Mouse (Mus musculus) forebrain, embryonic 11.5 days (tissue): Measurements from ENCODE around the gene Parvg. TPM values are rescaled to one million over a fixed set of nuclear protein-coding genes. Genes with fewer than 3 reads are reported as not detected.

ENCODE experiments used
- ATAC-seq: fragments of 200-750 bp; cut with Nextera tagmentation; replicated peaks from 2 replicates; pipeline ENCODE4 v1.8.0; 2017; ENCODE audit warnings: moderate TSS enrichment; ENCODE audit not compliant: low FRiP score
- DNase-seq: peaks from one replicate; pipeline ENCODE4 v3.0.0-alpha.2; 2017; ENCODE audit warnings: low spot score
- H3K27ac ChIP-seq: fragments of 300-500 bp; sonication (generic); 2 replicates; pipeline ENCODE4 v1.5.1; 2014; ENCODE audit warnings: low read depth, low read length
- H3K27me3 ChIP-seq: fragments of 300-500 bp; sonication (generic); 2 replicates; pipeline ENCODE4 v1.6.1; 2014; ENCODE audit warnings: mild to moderate bottlenecking, low read length, mixed read lengths; ENCODE audit not compliant: control insufficient read depth, insufficient read depth
- H3K36me3 ChIP-seq: fragments of 300-500 bp; sonication (generic); 2 replicates; pipeline ENCODE4 v1.6.1; 2014; ENCODE audit warnings: mild to moderate bottlenecking, low read length, moderate library complexity, mixed read lengths; ENCODE audit not compliant: control insufficient read depth, insufficient read depth
- H3K4me1 ChIP-seq: fragments of 300-500 bp; sonication (generic); replicated peaks from 2 replicates; pipeline ENCODE4 v1.6.1; 2014; ENCODE audit warnings: low read length, mixed read lengths; ENCODE audit not compliant: control insufficient read depth, insufficient read depth
- H3K4me2 ChIP-seq: fragments of 300-500 bp; sonication (generic); 2 replicates; pipeline ENCODE4 v1.6.1; 2014; ENCODE audit warnings: low read depth, mild to moderate bottlenecking, low read length, moderate library complexity, mixed read lengths; ENCODE audit not compliant: severe bottlenecking
- H3K4me3 ChIP-seq: fragments of 300-500 bp; sonication (generic); 2 replicates; pipeline ENCODE4 v1.5.1; 2014; ENCODE audit warnings: low read depth, low read length
- H3K9ac ChIP-seq: fragments of 300-500 bp; sonication (generic); 2 replicates; pipeline ENCODE4 v1.6.1; 2014; ENCODE audit warnings: low read length
- H3K9me3 ChIP-seq: fragments of 300-500 bp; sonication (generic); 2 replicates; pipeline ENCODE4 v1.6.1; 2016; ENCODE audit warnings: low read length, mixed read lengths; ENCODE audit not compliant: control insufficient read depth
- WGBS: fragments of 180-500 bp; shearing (Covaris S2); extraction: QIAGEN DNeasy Blood & Tissue Kit; methylation state at CpG from one replicate; pipeline ENCODE4 v1.1.7; 2014; 5-methylcytosine and 5-hydroxymethylcytosine counted together
- polyA plus RNA-seq: library from polyadenylated mRNA; unstranded; fragments of >200 nt; fragmentation: Nextera tagmentation; extraction: Ambion mirVana; gene quantifications from 2 replicates; pipeline ENCODE4 v1.2.1, GENCODE M21; 2014

Parvg gene
- polyA plus RNA-seq, 1 experiment from 2014 or later, result 0.35 TPM

- Histone ChIP-seq H3K4me3 (no peak overlapping the region), H3K36me3 (no peaks in the 10 kb centered on the region), H3K9ac (no peak overlapping the region), H3K4me2 (no peak overlapping the region), H3K4me1 (0 out of 2 replicates have a peak, but pooled peaks cover 1% of the 10 kb centered on the region), H3K9me3 (no peaks in the 10 kb centered on the region; the same call in 1 of the 2 replicates), H3K27me3 (no peaks in the 10 kb centered on the region), H3K27ac (no peak overlapping the region)
- DNase-seq (no peak), ATAC-seq (no peak)
- 80% methylated on average over 21 of the region's 21 CpGs for WGBS
These were observed 28.4 kb downstream of the Parvg start for GRCm38 (mm10) chr15:84351915-84352844.

- no peak overlapping the region for H3K4me3 ChIP-seq
- no peaks in the 10 kb centered on the region for H3K36me3 ChIP-seq
- H3K4me2 ChIP-seq, result no peak overlapping the region
- no peaks in the 10 kb centered on the region for H3K27me3 ChIP-seq
- ATAC-seq (no peak), DNase-seq (no peak)
- 0 out of 2 replicates have a peak, but pooled peaks cover 5% of the 10 kb centered on the region for H3K4me1 ChIP-seq
- H3K27ac ChIP-seq, result no peak overlapping the region
- WGBS, result 85% methylated on average over 5 of the region's 5 CpGs
- no peak overlapping the region for H3K9ac ChIP-seq
- no peaks in the 10 kb centered on the region for H3K9me3 ChIP-seq
These were observed 31.3 kb downstream of the Parvg start for GRCm38 (mm10) chr15:84355081-84355480.

GRCm38 (mm10) chr15:84364746-84365145, 40.9 kb downstream of the Parvg start:
- H3K4me3 ChIP-seq, result no peak overlapping the region
- no peaks in the 10 kb centered on the region; the same call in 1 of the 2 replicates for H3K9me3 ChIP-seq
- no peak overlapping the region for H3K4me2 ChIP-seq
- H3K27me3 ChIP-seq, result no peaks in the 10 kb centered on the region
- H3K36me3 ChIP-seq, result no peaks in the 10 kb centered on the region
- no peak overlapping the region for H3K9ac ChIP-seq
- 0 out of 2 replicates have a peak, but pooled peaks cover 3% of the 10 kb centered on the region for H3K4me1 ChIP-seq
- no peak overlapping the region for H3K27ac ChIP-seq
- no peak for DNase-seq
- no peak for ATAC-seq
- 96% methylated on average over 3 of the region's 3 CpGs for WGBS

GRCm38 (mm10) chr15:84365675-84366381, 42.0 kb downstream of the Parvg start:
- no peak overlapping the region for H3K4me2 ChIP-seq
- no peaks in the 10 kb centered on the region; the same call in 1 of the 2 replicates for H3K9me3 ChIP-seq
- no peaks in the 10 kb centered on the region for H3K36me3 ChIP-seq
- ATAC-seq (no peak), DNase-seq (no peak)
- H3K4me3 ChIP-seq, result no peak overlapping the region
- H3K27ac ChIP-seq, result no peak overlapping the region
- no peaks in the 10 kb centered on the region for H3K27me3 ChIP-seq
- no peak overlapping the region for H3K9ac ChIP-seq
- 0 out of 2 replicates have a peak, but pooled peaks cover under 1% of the 10 kb centered on the region for H3K4me1 ChIP-seq
- 80% methylated on average over 17 of the region's 17 CpGs for WGBS

GRCm38 (mm10) chr15:84366574-84366989, 42.8 kb downstream of the Parvg start:
- no peak for ATAC-seq
- WGBS, result 91% methylated on average over 10 of the region's 10 CpGs

GRCm38 (mm10) chr15:84367402-84367801, 43.6 kb downstream of the Parvg start:
- no peaks in the 10 kb centered on the region for H3K4me1 ChIP-seq
- no peak overlapping the region for H3K9ac ChIP-seq
- no peak overlapping the region for H3K4me3 ChIP-seq
- H3K4me2 ChIP-seq, result no peak overlapping the region
- no peaks in the 10 kb centered on the region for H3K27me3 ChIP-seq
- DNase-seq, result no peak
- no peaks in the 10 kb centered on the region for H3K36me3 ChIP-seq
- WGBS, result 78% methylated on average over 8 of the region's 8 CpGs
- no peak for ATAC-seq
- no peaks in the 10 kb centered on the region; the same call in 1 of the 2 replicates for H3K9me3 ChIP-seq
- no peak overlapping the region for H3K27ac ChIP-seq

More at GRCm38 (mm10) chr15:84366574-84366989, 42.8 kb downstream of the Parvg start:
- H3K4me1 ChIP-seq, result no peaks in the 10 kb centered on the region
- H3K36me3 ChIP-seq, result no peaks in the 10 kb centered on the region
- H3K4me3 ChIP-seq, result no peak overlapping the region
- no peak overlapping the region for H3K4me2 ChIP-seq
- DNase-seq, result no peak
- H3K9me3 ChIP-seq, result no peaks in the 10 kb centered on the region; the same call in 1 of the 2 replicates
- H3K9ac ChIP-seq, result no peak overlapping the region
- no peaks in the 10 kb centered on the region for H3K27me3 ChIP-seq
- H3K27ac ChIP-seq, result no peak overlapping the region

- H3K4me2 ChIP-seq, result no peak overlapping the region
- H3K9me3 ChIP-seq, result peaks cover 4% of the 10 kb centered on the region; the same call in 1 of the 2 replicates
- no peak overlapping the region for H3K4me3 ChIP-seq
- ATAC-seq (no peak), DNase-seq (no peak)
- H3K27ac ChIP-seq, result no peak overlapping the region
- H3K4me1 ChIP-seq, result no peaks in the 10 kb centered on the region
- no peaks in the 10 kb centered on the region for H3K36me3 ChIP-seq
- H3K27me3 ChIP-seq, result no peaks in the 10 kb centered on the region
- no peak overlapping the region for H3K9ac ChIP-seq
- 79% methylated on average over 5 of the region's 5 CpGs for WGBS
These were observed 49.0 kb downstream of the Parvg start for GRCm38 (mm10) chr15:84372801-84373200.

GRCm38 (mm10) chr15:84378734-84379133, 54.9 kb downstream of the Parvg start:
- Histone ChIP-seq H3K4me3 (no peak overlapping the region), H3K4me2 (no peak overlapping the region), H3K9me3 (peaks cover 4% of the 10 kb centered on the region; the same call in 1 of the 2 replicates), H3K4me1 (no peaks in the 10 kb centered on the region), H3K27ac (no peak overlapping the region), H3K9ac (no peak overlapping the region), H3K36me3 (no peaks in the 10 kb centered on the region), H3K27me3 (no peaks in the 10 kb centered on the region)
- ATAC-seq, result no peak
- WGBS, result 80% methylated on average over 9 of the region's 9 CpGs
- no peak for DNase-seq
